Mouse (Mus musculus): Measurements from ENCODE around the gene Cgn.

DNA sequence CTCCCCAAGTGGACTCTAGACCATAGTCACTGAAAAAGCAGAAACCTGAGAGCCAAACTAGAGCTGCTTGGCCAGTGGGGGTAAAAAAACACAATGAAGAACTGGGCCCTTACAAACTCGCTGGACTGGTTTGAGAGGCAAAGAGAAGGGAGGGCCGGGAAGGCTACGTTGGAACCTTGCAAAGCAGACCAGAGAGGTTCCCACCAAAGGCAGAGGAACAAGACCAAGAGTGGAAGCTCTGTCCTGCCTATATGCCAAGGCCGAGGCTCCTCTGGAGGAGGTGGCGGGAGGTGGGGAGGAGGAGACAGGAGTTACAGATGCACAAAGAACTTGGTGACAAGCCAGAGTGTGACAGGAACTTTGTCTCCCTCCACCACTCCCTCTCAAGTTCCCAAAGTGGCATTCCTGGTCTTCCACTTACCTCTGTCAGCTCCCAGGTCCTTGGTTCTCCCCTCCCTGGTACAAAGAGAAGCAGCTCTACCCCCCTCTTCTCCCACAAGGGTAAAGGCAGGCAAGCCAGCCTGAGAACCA, 2.1 kb downstream of the Cgn start:
- TF ChIP-seq CTCF (IDR thresholded peaks at IDR 0.05; ENCODE audit: low read depth) (no peak), EP300 (optimal IDR thresholded peaks at IDR 0.05) (no peak)
